Mouse (Mus musculus) kidney, postnatal 0 days (tissue): ENCODE results near the gene Slc51a. TPM values are rescaled to one million over a fixed set of nuclear protein-coding genes. Genes with fewer than 3 reads are reported as not detected.

Experiments used
- ATAC-seq: fragments of 200-750 bp; cut with Nextera tagmentation; replicated peaks from 2 replicates; pipeline ENCODE4 v1.8.0; 2017; ENCODE audit warnings: low read depth, moderate number of reproducible peaks, moderate TSS enrichment, moderate library complexity; ENCODE audit not compliant: low FRiP score
- DNase-seq: peaks from one replicate; pipeline ENCODE4 v3.0.0-alpha.2; 2016; ENCODE audit warnings: low spot score
- H3K27ac ChIP-seq: fragments of 300-500 bp; sonication (generic); 2 replicates; pipeline ENCODE4 v1.5.1; 2014; ENCODE audit warnings: mild to moderate bottlenecking
- H3K27me3 ChIP-seq: fragments of 300-500 bp; sonication (generic); 2 replicates; pipeline ENCODE4 v1.6.1; 2014; ENCODE audit warnings: low read length, mixed read lengths; ENCODE audit not compliant: insufficient read depth
- H3K36me3 ChIP-seq: fragments of 300-500 bp; sonication (generic); 2 replicates; pipeline ENCODE4 v1.6.1; 2014; ENCODE audit warnings: low read length, mixed read lengths; ENCODE audit not compliant: insufficient read depth
- H3K4me1 ChIP-seq: fragments of 300-500 bp; sonication (generic); replicated peaks from 2 replicates; pipeline ENCODE4 v1.6.1; 2014; ENCODE audit warnings: antibody characterized with exemption, low read length, mixed read lengths; ENCODE audit not compliant: insufficient read depth
- H3K4me2 ChIP-seq: fragments of 300-500 bp; sonication (generic); 2 replicates; pipeline ENCODE4 v1.6.1; 2014; ENCODE audit warnings: mild to moderate bottlenecking, low read length, moderate library complexity, mixed read lengths
- H3K4me3 ChIP-seq: fragments of 300-500 bp; sonication (generic); replicated peaks from 2 replicates; pipeline ENCODE4 v1.5.1; 2014; ENCODE audit warnings: low read depth, low read length
- H3K9ac ChIP-seq: fragments of 300-500 bp; sonication (generic); 2 replicates; pipeline ENCODE4 v1.6.1; 2014; ENCODE audit warnings: low read depth, low read length
- H3K9me3 ChIP-seq: fragments of 300-500 bp; sonication (generic); replicated peaks from 2 replicates; pipeline ENCODE4 v1.6.1; 2016; ENCODE audit warnings: low read length, inconsistent platforms, mixed read lengths
- CTCF ChIP-seq: IDR thresholded peaks from 2 replicates; pipeline ENCODE4 v1.5.1; 2016; ENCODE audit warnings: antibody characterized with exemption, low read depth, mild to moderate bottlenecking, moderate library complexity
- WGBS: fragments of 180-500 bp; shearing (Covaris S2); extraction: QIAGEN DNeasy Blood & Tissue Kit; methylation state at CpG from one replicate; pipeline ENCODE4 v1.1.7; 2014; 5-methylcytosine and 5-hydroxymethylcytosine counted together
- polyA plus RNA-seq: library from polyadenylated mRNA; unstranded; fragments of >200 nt; fragmentation: Nextera tagmentation; extraction: Ambion mirVana; gene quantifications from 2 replicates; pipeline ENCODE4 v1.2.1, GENCODE M21; 2015

Gene Slc51a
- polyA plus RNA-seq, 1 experiment from 2014 or later, result 4.3 TPM

DNA sequence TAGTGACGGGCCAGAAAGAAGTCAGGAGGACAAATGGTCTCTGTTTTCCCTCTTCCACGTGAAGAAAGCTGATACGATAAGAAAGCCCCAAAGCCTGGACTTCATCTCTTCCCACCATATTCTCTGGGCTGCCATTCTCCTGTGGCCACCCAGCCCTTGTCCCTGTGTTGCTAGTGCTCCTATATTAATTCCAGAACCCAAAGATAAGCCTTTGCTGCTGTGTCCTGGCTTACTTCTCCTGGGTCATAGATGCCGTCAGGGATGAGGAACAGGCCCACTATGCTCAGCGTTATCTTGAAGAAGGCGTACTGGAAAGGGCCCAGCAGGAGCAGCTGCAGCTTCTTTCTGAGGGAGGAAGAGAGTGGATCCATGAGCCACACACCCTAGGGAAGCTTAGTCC, 10.4 kb downstream of the Slc51a start:
- H3K36me3 ChIP-seq, result no peaks in the 10 kb centered on the region
- H3K27ac ChIP-seq, result no peak overlapping the region
- ATAC-seq, result no peak
- no peaks in the 10 kb centered on the region for H3K4me1 ChIP-seq
- DNase-seq, result no peak
- H3K27me3 ChIP-seq, result no peaks in the 10 kb centered on the region
- no peaks in the 10 kb centered on the region for H3K9me3 ChIP-seq
- no peak overlapping the region for H3K4me2 ChIP-seq
- H3K4me3 ChIP-seq, result no peak overlapping the region
- TF ChIP-seq CTCF, result no peak
- no peak overlapping the region for H3K9ac ChIP-seq
- 74% methylated on average over 6 of the region's 6 CpGs for WGBS

DNA sequence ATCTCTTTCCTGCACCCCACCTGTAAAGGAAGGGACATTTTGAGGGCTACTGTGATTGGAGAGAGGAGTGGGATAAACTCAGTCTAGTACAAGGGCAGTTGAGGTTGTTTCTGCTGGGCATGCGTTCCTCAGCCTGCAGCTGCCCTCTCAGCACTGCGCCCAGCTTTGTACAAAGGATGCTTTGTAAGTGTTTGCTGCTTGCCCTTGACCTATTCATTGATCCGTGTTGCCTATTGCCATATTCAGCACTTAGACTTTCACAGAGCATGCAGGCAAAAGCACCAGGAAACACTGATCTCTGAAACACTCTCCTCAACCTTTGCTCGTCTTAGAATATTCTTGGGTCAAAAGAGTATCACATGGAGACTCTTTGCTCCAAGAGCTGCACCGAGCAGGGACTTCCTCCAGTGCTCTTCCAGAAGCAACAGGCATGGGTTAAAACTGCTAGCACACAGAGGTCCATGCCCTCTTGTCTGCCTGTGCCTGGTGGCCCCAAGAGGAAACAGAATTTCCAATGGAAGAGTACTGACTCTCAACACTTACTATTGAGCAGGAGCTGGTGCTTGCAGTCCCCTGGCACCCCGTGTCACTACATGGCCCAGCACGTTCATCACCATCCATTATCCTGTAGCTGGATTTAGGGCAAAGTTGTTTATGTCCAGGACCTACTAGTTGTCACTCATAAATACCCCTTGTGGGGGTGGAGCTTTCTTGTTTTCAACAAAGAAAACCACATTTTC, 15.2 kb downstream of the Slc51a start:
- no peaks in the 10 kb centered on the region for H3K9me3 ChIP-seq
- ATAC-seq, result no peak
- WGBS, result 74% methylated on average over 7 of the region's 7 CpGs
- no peak for TF ChIP-seq CTCF
- H3K4me3 ChIP-seq, result no peak overlapping the region
- no peak for DNase-seq
- no peak overlapping the region for H3K9ac ChIP-seq
- no peak overlapping the region for H3K4me2 ChIP-seq
- H3K27ac ChIP-seq, result no peak overlapping the region
- no peaks in the 10 kb centered on the region for H3K27me3 ChIP-seq
- no peaks in the 10 kb centered on the region for H3K4me1 ChIP-seq
- 0 out of 2 replicates have a peak, but pooled peaks cover 22% of the 10 kb centered on the region for H3K36me3 ChIP-seq

DNA sequence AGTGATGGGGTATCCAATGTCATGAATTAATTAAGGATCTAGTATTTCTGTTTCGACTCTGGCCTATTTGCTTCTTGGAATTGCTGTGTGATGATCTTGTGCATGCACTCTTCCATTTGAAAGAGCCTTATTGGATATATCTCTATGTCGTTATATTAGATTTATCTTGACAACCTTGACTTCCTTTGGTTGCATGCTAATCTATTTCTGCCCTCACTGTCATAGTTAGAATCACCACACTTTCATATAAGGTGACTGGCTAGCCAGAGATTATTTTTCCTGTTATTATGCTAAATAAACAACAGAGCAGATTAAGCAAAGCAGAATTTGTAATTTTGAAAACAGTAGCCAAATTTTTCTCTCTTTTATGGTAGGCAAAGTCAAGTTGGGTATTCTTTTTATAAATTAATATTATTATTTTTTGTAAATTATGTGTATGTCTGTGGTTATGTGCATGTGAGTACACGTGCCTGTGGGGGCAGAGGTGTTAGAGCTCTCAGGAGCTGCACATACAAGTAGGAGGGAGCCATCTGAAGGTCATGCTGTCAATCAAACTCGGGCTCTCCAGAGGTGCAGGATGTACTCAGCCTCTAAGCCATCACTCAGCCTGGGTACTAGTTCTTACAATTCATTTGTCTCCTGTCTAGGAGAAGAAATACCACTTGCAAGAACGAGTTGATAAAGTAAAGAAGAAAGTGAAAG, 18.1 kb downstream of the Slc51a start:
- 0 out of 2 replicates have a peak, but pooled peaks cover 26% of the 10 kb centered on the region for H3K36me3 ChIP-seq
- WGBS, result 70% methylated on average over 5 of the region's 5 CpGs
- no peak for ATAC-seq

DNA sequence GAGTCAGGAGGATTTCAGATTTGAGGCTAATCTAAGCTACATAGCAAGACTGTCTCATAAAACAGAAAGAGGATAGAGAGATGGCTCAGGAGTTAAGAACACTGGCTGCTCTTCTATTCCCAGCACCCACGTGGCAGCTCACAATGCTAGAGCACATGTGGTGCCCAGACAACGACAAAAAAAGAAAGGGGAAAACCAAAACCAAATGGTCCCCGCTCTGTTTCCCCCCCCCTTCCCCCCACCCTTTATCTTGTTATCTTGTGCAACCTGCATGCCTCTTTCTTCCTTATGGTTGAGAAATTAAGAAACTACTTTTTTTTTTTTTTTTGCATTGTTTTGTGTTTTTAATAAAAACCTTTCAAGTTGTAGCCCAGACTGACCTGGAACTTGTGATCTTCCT, 19.2 kb downstream of the Slc51a start:
- Histone ChIP-seq H3K4me3 (no peak overlapping the region), H3K4me1 (no peaks in the 10 kb centered on the region), H3K9ac (no peak overlapping the region), H3K4me2 (no peak overlapping the region), H3K27ac (no peak overlapping the region), H3K27me3 (no peaks in the 10 kb centered on the region), H3K9me3 (no peaks in the 10 kb centered on the region), H3K36me3 (0 out of 2 replicates have a peak, but pooled peaks cover 26% of the 10 kb centered on the region)
- no peak for ATAC-seq
- no peak for DNase-seq
- WGBS, result 88% methylated on average over 3 of the region's 3 CpGs
- no peak for TF ChIP-seq CTCF

More for the DNA sequence above, 18.1 kb downstream of the Slc51a start:
- H3K4me3 ChIP-seq, result no peak overlapping the region
- no peak overlapping the region for H3K9ac ChIP-seq
- no peak for TF ChIP-seq CTCF
- H3K4me1 ChIP-seq, result no peaks in the 10 kb centered on the region
- DNase-seq, result no peak
- H3K4me2 ChIP-seq, result no peak overlapping the region
- no peak overlapping the region for H3K27ac ChIP-seq
- H3K27me3 ChIP-seq, result no peaks in the 10 kb centered on the region
- no peaks in the 10 kb centered on the region for H3K9me3 ChIP-seq

DNA sequence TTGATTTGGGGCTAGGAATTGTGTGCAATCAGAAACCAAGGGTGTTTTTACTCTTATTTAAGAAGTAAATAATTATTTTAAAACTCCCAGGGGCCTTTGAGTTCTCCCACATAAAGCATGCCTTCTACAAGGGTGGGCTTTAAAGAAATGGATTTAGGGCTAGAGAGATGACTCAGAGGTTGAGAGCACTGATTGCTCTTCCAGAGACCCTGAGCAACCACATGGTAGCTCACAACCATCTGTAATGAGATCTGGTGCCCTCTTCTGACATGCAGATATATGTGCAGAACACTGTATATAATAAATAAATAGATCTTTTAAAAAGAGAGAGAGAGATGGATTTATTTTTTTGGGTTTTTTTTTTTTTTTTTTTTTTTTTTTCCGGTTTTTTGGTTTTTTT, 22.8 kb downstream of the Slc51a start:
- 0 out of 2 replicates have a peak, but pooled peaks cover 14% of the 10 kb centered on the region for H3K36me3 ChIP-seq
- ATAC-seq (no peak), DNase-seq (no peak)
- no peak overlapping the region for H3K9ac ChIP-seq
- no peaks in the 10 kb centered on the region for H3K27me3 ChIP-seq
- H3K9me3 ChIP-seq, result no peaks in the 10 kb centered on the region
- H3K4me3 ChIP-seq, result no peak overlapping the region
- no peak overlapping the region for H3K27ac ChIP-seq
- WGBS, result 0% methylated on average over 1 of the region's 1 CpGs
- H3K4me1 ChIP-seq, result no peaks in the 10 kb centered on the region
- no peak overlapping the region for H3K4me2 ChIP-seq
- TF ChIP-seq CTCF, result no peak

DNA sequence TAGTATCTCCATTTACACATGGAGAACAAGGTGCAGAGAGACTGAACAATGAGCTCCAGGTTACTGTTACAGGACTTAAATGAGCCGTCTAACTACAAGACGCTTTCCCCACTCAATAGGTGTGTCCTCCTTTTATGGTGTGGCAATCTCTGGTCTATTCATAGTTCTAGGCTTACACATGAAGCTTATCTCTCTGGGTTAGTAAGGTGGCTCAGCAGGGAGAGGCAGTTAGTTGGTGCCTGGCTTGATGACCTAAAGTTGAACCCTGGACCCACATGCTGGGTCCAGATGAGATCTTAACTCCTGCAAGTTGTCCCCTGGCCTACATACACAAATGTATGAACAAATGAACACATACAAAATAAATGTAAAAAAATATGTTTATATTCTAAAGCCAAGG, 24.3 kb downstream of the Slc51a start:
- 88% methylated on average over 2 of the region's 2 CpGs for WGBS
- no peak for TF ChIP-seq CTCF
- no peak for ATAC-seq

More for the DNA sequence above, 24.3 kb downstream of the Slc51a start:
- Histone ChIP-seq H3K36me3 (0 out of 2 replicates have a peak, but pooled peaks cover 11% of the 10 kb centered on the region), H3K27ac (no peak overlapping the region), H3K4me1 (no peaks in the 10 kb centered on the region), H3K9ac (no peak overlapping the region), H3K4me3 (no peak overlapping the region), H3K27me3 (no peaks in the 10 kb centered on the region), H3K9me3 (no peaks in the 10 kb centered on the region), H3K4me2 (no peak overlapping the region)
- no peak for DNase-seq
